Mouse (Mus musculus): ENCODE data around the gene Tmem163.

GRCm38 (mm10) chr1:127514888-127515287 is 164.5 kb downstream of the Tmem163 start:
- TF ChIP-seq POLR2A (IDR thresholded peaks at IDR 0.05; ENCODE audit: extremely low read depth, insufficient read depth, low read length), result no peak
- TF ChIP-seq CTCF (IDR thresholded peaks at IDR 0.05; ENCODE audit: extremely low read depth, insufficient read depth, low read length), result no peak
